Mouse (Mus musculus) small intestine, adult 2 months (tissue): ENCODE measurements around the gene Gm28051. TPM values are rescaled to one million over a fixed set of nuclear protein-coding genes. Genes with fewer than 3 reads are reported as not detected.
A peak's percentile ranks its signal among the peaks of the same experiment; 100 is the strongest.

Experiments used
- H3K27ac ChIP-seq: fragments of 200-500 bp; 2 replicates; pipeline ENCODE4 v1.5.1; 2012; ENCODE audit warnings: low read depth, low read length, control low read depth, inconsistent platforms; ENCODE audit not compliant: insufficient read depth
- H3K27me3 ChIP-seq: fragments of 200-500 bp; 2 replicates; pipeline ENCODE4 v1.6.1; 2012; ENCODE audit warnings: mild to moderate bottlenecking, moderate library complexity, low read length, inconsistent platforms; ENCODE audit not compliant: control insufficient read depth, insufficient read depth
- H3K36me3 ChIP-seq: fragments of 200-500 bp; 2 replicates; pipeline ENCODE4 v1.6.1; 2012; ENCODE audit warnings: mild to moderate bottlenecking, low read length, control low read depth, inconsistent platforms; ENCODE audit not compliant: control insufficient read depth, insufficient read depth
- H3K4me1 ChIP-seq: fragments of 200-500 bp; 2 replicates; pipeline ENCODE4 v1.6.1; 2012; ENCODE audit warnings: low read length, inconsistent platforms, mixed read lengths; ENCODE audit not compliant: control insufficient read depth, insufficient read depth, insufficient read length
- H3K4me3 ChIP-seq: fragments of 200-500 bp; 2 replicates; pipeline ENCODE4 v1.5.1; 2012; ENCODE audit warnings: low read depth, mild to moderate bottlenecking, control low read depth, inconsistent platforms, low read length, moderate library complexity
- CTCF ChIP-seq: fragments of 200-500 bp; IDR thresholded peaks from 2 replicates; pipeline ENCODE4 v1.5.1; 2012; ENCODE audit warnings: low read depth, mild to moderate bottlenecking, control low read depth, inconsistent platforms, low read length, moderate library complexity, mixed read lengths; ENCODE audit not compliant: insufficient replicate concordance, insufficient read length; ENCODE audit errors: extremely low read depth
- POLR2A ChIP-seq: fragments of 200-500 bp; IDR thresholded peaks from 2 replicates; pipeline ENCODE4 v1.6.1; 2012; ENCODE audit warnings: low read depth, mild to moderate bottlenecking, control low read depth, inconsistent platforms, low read length, moderate library complexity
- WGBS: fragments of 180-500 bp; shearing (Covaris S2); methylation state at CpG from one replicate; pipeline ENCODE4 v1.1.7; 2018; 5-methylcytosine and 5-hydroxymethylcytosine counted together
- polyA plus RNA-seq: library from polyadenylated mRNA; depleted of rRNA; stranded (reverse); fragments of >200 nt; gene quantifications from 2 replicates; pipeline ENCODE4 v1.2.3, GENCODE M21; 2012

The Gm28051 gene
- polyA plus RNA-seq, 1 experiment = not detected

DNA sequence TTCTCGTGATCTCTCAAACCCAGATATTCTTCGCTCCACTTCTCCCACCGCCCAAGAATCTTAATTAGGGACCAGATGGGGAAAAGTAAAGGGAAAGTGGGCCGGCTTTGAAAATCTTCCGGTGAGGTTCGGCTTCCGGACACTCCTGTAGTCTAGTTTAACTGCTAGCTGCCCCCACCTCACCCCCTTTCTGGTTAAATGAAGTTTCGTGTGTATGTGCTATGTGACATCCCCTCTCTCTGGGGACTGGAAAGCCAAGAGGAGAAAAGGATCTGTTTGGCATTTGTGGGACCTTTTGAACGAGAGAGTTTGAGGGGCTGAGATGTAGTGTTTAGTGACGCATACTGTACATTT, 815 bp upstream of the Gm28051 start, which contains the start of gene Gm20604:
Gene Gm20604 (minus strand): TSS at position 270 of the 354 bp plus-strand sequence.
- peaks cover 5% of the 10 kb centered on the region for H3K36me3 ChIP-seq
- peaks cover 9% of the 10 kb centered on the region; the same call in 1 of the 2 replicates for H3K4me1 ChIP-seq
- H3K4me3 ChIP-seq = peak within 1 kb of the TSS; percentile 93
- peak within 1 kb of the TSS; percentile 65 for H3K27ac ChIP-seq
- TF ChIP-seq POLR2A (no peak), CTCF (no peak)
- WGBS = 2% methylated on average over 10 of the region's 10 CpGs
- H3K27me3 ChIP-seq = no peaks in the 10 kb centered on the region

DNA sequence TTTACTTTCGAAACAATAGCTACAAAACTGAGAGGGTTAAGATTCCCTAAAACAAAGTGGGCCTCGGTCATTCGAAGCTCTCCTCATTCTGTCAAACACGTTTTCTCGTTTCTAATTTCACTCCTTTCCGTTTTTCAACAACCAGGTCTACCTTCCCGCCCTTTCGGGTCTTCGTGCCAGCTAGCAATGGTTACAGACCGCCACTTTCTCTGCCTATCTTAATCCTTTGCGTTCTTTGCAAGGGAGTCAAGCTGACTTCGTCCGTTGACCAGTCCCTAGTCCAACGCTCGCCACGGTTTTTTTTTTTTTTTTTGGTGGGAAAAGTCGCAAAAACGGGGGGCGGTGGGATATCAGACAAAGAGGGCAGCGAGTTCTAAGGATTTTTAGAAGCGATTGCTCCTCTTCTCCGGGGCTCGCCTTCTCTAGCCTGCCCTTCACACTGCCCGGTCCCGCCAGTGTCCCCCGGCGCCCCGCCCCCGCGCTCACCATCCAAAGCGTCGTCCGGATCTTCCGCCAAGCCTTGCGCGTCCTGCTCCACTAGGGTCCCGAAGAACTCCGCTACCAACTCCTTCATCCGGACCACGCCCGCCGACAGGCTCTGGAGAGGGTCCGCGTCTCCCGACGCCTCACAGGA, 393 bp downstream of the Gm28051 start:
- under 1% methylated on average over 46 of the region's 46 CpGs for WGBS
- H3K36me3 ChIP-seq = peaks cover under 1% of the 10 kb centered on the region; the same call in 1 of the 2 replicates
- peak overlapping the region; percentile 65 for H3K27ac ChIP-seq
- H3K4me3 ChIP-seq = peak overlapping the region; percentile 93
- TF ChIP-seq CTCF (no peak), POLR2A (no peak)
- no peaks in the 10 kb centered on the region for H3K27me3 ChIP-seq
- peaks cover 9% of the 10 kb centered on the region; the same call in 1 of the 2 replicates for H3K4me1 ChIP-seq

DNA sequence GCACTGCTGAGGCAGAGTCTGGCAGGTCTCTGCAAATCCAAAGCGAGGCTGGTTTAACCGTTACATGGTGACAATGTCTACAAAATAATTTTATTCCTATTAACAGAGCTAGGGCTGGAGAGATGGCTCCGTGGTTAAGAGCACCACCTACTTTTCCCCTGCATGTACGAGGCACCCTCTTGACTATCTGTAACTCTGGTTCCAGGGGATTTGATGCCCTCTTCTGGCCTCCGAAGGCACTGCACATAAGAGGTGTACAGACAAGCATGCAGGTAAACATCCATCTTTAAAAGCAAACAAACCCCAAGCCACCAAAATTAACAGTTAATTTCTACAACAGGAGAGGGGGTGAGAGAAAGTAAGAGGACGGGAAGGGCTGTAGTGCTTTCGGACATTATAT, 1.3 kb downstream of the Gm28051 start:
- H3K4me3 ChIP-seq = peak overlapping the region; percentile 93
- peaks cover 9% of the 10 kb centered on the region; the same call in 1 of the 2 replicates for H3K4me1 ChIP-seq
- H3K36me3 ChIP-seq = no peaks in the 10 kb centered on the region
- no peaks in the 10 kb centered on the region for H3K27me3 ChIP-seq
- TF ChIP-seq POLR2A = no peak
- TF ChIP-seq CTCF = peak; percentile 19; the same call in 1 of the 2 replicates
- WGBS = 75% methylated on average over 7 of the region's 7 CpGs
- no peak overlapping the region for H3K27ac ChIP-seq

DNA sequence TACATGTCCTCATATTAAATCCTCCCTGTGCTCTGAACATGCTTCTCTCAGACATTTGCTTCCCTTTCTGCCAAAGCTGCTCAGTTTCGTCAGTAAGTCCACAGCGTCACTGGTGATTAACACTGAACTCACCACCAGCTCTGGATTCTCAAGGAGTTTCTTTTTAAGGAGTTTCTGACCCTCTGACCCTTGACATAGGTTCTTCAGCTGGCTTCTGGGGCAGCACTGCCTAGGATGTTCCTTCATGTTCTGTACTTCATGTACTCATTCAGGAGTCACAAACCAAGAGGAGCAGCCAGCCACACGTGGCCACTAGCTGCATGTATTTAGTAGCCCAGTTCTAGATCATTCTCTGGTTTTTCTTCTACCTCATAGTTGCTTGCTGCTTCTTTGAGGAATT, 9.3 kb downstream of the Gm28051 start:
- Histone ChIP-seq H3K36me3 (peaks cover 6% of the 10 kb centered on the region; the same call in 1 of the 2 replicates), H3K27ac (no peak overlapping the region), H3K27me3 (no peaks in the 10 kb centered on the region), H3K4me3 (no peak overlapping the region), H3K4me1 (peaks cover 2% of the 10 kb centered on the region; the same call in 1 of the 2 replicates)
- WGBS = 65% methylated on average over 3 of the region's 3 CpGs
- TF ChIP-seq CTCF = no peak
- TF ChIP-seq POLR2A = no peak

DNA sequence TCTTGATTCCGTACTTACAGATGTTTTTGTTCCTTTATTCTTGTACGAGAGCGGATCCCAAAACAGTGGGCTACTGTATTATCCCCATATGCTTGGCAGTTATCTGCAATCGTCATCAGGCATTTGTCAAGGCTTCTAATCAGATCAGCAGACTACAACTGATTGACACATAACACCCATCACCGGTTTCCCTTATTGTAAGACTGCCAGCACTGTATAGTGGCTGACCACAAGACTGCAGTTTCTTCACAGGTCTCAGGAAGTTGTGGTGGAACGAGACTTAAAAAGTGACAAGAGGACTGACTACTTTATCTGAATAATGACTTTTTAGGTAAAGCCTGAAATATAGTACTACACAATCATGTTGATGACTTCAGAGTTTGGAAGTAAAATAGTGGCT, 12.7 kb downstream of the Gm28051 start:
- Histone ChIP-seq H3K4me1 (peaks cover 7% of the 10 kb centered on the region; the same call in 1 of the 2 replicates), H3K36me3 (peaks cover 6% of the 10 kb centered on the region; the same call in 1 of the 2 replicates), H3K27ac (no peak overlapping the region), H3K4me3 (no peak overlapping the region), H3K27me3 (no peaks in the 10 kb centered on the region)
- TF ChIP-seq POLR2A (no peak), CTCF (no peak)
- WGBS = 42% methylated on average over 6 of the region's 6 CpGs

DNA sequence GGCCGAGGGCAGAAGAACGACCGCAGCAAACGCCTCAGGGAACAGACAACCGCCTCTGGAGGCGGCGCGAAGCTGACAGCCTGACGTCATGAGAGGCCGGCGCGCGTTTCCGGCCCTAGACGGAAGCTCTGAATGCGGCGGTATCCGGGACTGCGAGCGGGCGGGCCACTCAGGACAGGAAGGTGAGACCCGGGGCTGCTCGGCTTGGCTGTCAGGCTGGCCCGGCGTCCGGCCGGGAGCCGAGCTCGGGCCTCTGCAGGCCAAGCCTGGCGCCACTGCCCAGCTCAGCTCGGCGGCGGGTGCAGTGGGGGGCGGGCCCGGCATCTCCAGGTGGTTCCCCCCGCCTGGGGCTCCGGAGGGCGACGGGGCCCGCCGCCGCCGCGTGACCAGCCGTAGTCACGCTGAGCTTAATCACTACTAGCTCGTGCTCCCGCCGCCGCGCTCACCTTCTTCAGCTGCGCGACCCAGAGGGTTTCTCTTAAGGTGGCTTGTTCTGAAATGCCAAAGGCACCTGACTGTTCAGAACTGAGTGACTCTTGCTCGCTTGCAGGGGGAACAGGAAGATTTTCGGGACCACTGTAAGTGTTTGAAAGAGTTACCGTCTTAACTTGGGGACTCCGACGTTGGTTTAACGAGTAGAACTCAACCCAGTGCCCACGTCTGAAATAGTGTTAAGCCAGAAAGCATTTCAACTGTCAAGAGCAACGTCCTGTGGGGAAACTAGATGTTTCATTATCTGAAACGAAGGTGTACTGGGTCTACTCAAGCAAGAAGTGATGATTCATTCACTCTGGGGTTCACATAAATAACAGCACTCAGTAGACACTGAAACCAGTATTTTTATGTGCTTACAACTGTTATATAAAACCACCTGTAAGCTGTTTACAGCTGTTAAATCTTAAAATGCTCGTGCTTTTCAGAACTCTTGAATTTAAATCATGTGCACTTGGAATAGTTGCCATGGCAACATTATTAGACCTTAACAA, 13.7 kb downstream of the Gm28051 start, which contains the start of the genes Moap1 and Tmem251:
Gene Moap1 (minus strand): TSS at position 73 of the 986 bp plus-strand sequence.
Gene Tmem251 (plus strand): TSS at position 174 of the 986 bp plus-strand sequence.
- Histone ChIP-seq H3K36me3 (peaks cover 6% of the 10 kb centered on the region; the same call in 1 of the 2 replicates), H3K27ac (peak within 1 kb of the TSS; percentile 71), H3K4me3 (peak within 1 kb of the TSS; percentile 73), H3K4me1 (peaks cover 7% of the 10 kb centered on the region; the same call in 1 of the 2 replicates), H3K27me3 (no peaks in the 10 kb centered on the region)
- WGBS = under 1% methylated on average over 63 of the region's 63 CpGs
- TF ChIP-seq CTCF (no peak), POLR2A (peak; percentile 48)
